Mouse (Mus musculus): ENCODE measurements around the gene Ren1.

The Ren1 gene

GRCm38 (mm10) chr1:133408880-133409516 is 58.7 kb downstream of the Ren1 start:
- DNase-seq (ENCODE audit: low read depth, low spot score): no peak

GRCm38 (mm10) chr1:133409786-133410185 is 59.5 kb downstream of the Ren1 start:
- no peak for DNase-seq (ENCODE audit: low read depth, low spot score)

All from retina, postnatal 7 days (tissue).